Mouse (Mus musculus) forebrain, postnatal 0 days (tissue): Measurements from ENCODE around the gene Cacna2d3. TPM values are rescaled to one million over a fixed set of nuclear protein-coding genes. Genes with fewer than 3 reads are reported as not detected.

Experiments used
- ATAC-seq: fragments of 200-750 bp; cut with Nextera tagmentation; 2 replicates; pipeline ENCODE4 v1.8.0; 2017; ENCODE audit warnings: mild to moderate bottlenecking, moderate library complexity
- DNase-seq: peaks from one replicate; pipeline ENCODE4 v3.0.0-alpha.2; 2015
- H3K27ac ChIP-seq: fragments of 300-500 bp; sonication (generic); 2 replicates; pipeline ENCODE4 v1.5.1; 2014; ENCODE audit warnings: low read depth, mild to moderate bottlenecking, antibody characterized with exemption, low read length, moderate library complexity, mixed read lengths
- H3K27me3 ChIP-seq: fragments of 300-500 bp; sonication (generic); 2 replicates; pipeline ENCODE4 v1.6.1; 2014; ENCODE audit warnings: mild to moderate bottlenecking, low read length, mixed read lengths; ENCODE audit not compliant: insufficient read depth
- H3K36me3 ChIP-seq: fragments of 300-500 bp; sonication (generic); 2 replicates; pipeline ENCODE4 v1.6.1; 2014; ENCODE audit warnings: mild to moderate bottlenecking, moderate library complexity; ENCODE audit not compliant: insufficient read depth
- H3K4me1 ChIP-seq: fragments of 300-500 bp; sonication (generic); 2 replicates; pipeline ENCODE4 v1.6.1; 2014; ENCODE audit warnings: antibody characterized with exemption; ENCODE audit not compliant: insufficient read depth
- H3K4me2 ChIP-seq: fragments of 300-500 bp; sonication (generic); 2 replicates; pipeline ENCODE4 v1.6.1; 2014; ENCODE audit warnings: low read depth, mild to moderate bottlenecking, moderate library complexity
- H3K4me3 ChIP-seq: fragments of 300-500 bp; sonication (generic); 2 replicates; pipeline ENCODE4 v1.5.1; 2014; ENCODE audit warnings: low read depth, low read length, mixed read lengths
- H3K9ac ChIP-seq: fragments of 300-500 bp; sonication (generic); 2 replicates; pipeline ENCODE4 v1.6.1; 2014; ENCODE audit warnings: mild to moderate bottlenecking
- H3K9me3 ChIP-seq: fragments of 300-500 bp; sonication (generic); 2 replicates; pipeline ENCODE4 v1.6.1; 2016; ENCODE audit warnings: low read length
- CTCF ChIP-seq: sonication (generic); IDR thresholded peaks from 2 replicates; pipeline ENCODE4 v1.5.1; 2016; ENCODE audit warnings: antibody characterized with exemption, control low read depth, low read depth
- WGBS: fragments of 180-500 bp; shearing (Covaris S2); extraction: QIAGEN DNeasy Blood & Tissue Kit; methylation state at CpG from one replicate; pipeline ENCODE4 v1.1.7; 2014; 5-methylcytosine and 5-hydroxymethylcytosine counted together
- polyA plus RNA-seq: library from polyadenylated mRNA; unstranded; fragments of >200 nt; fragmentation: Nextera tagmentation; extraction: Ambion mirVana; gene quantifications from 2 replicates; pipeline ENCODE4 v1.2.1, GENCODE M21; 2015
- total RNA-seq: library from RNA; depleted of rRNA; stranded (reverse); fragments of >200 nt; gene quantifications from 2 replicates; pipeline ENCODE4 v1.2.3, GENCODE M21; 2014

Gene Cacna2d3
- total and polyA plus RNA-seq, 2 experiments from 2014 or later = 28.1 to 37.7 TPM

GRCm38 (mm10) chr14:29082171-29082570 lies 639.5 kb downstream of the Cacna2d3 start:
- WGBS = 97% methylated on average over 1 of the region's 1 CpGs
- Histone ChIP-seq H3K27ac (no peak overlapping the region), H3K4me2 (no peak overlapping the region), H3K9me3 (no peaks in the 10 kb centered on the region), H3K4me1 (no peaks in the 10 kb centered on the region), H3K9ac (no peak overlapping the region), H3K27me3 (no peaks in the 10 kb centered on the region), H3K36me3 (no peaks in the 10 kb centered on the region), H3K4me3 (no peak overlapping the region)
- no peak for TF ChIP-seq CTCF
- no peak for DNase-seq
- no peak for ATAC-seq

GRCm38 (mm10) chr14:29080630-29081029 lies 641.0 kb downstream of the Cacna2d3 start:
- Histone ChIP-seq H3K4me1 (no peaks in the 10 kb centered on the region), H3K36me3 (no peaks in the 10 kb centered on the region), H3K9ac (no peak overlapping the region), H3K27ac (no peak overlapping the region), H3K27me3 (no peaks in the 10 kb centered on the region), H3K9me3 (no peaks in the 10 kb centered on the region), H3K4me3 (no peak overlapping the region), H3K4me2 (no peak overlapping the region)
- WGBS = 83% methylated on average over 4 of the region's 4 CpGs
- TF ChIP-seq CTCF = no peak
- ATAC-seq (no peak), DNase-seq (no peak)

- WGBS = 88% methylated on average over 4 of the region's 4 CpGs
- no peak overlapping the region for H3K4me3 ChIP-seq
- ATAC-seq (no peak), DNase-seq (no peak)
- no peak overlapping the region for H3K4me2 ChIP-seq
- no peaks in the 10 kb centered on the region for H3K9me3 ChIP-seq
- no peaks in the 10 kb centered on the region for H3K4me1 ChIP-seq
- no peaks in the 10 kb centered on the region for H3K27me3 ChIP-seq
- no peak for TF ChIP-seq CTCF
- H3K27ac ChIP-seq = no peak overlapping the region
- H3K9ac ChIP-seq = no peak overlapping the region
- no peaks in the 10 kb centered on the region for H3K36me3 ChIP-seq
These were observed 641.4 kb downstream of the Cacna2d3 start for GRCm38 (mm10) chr14:29080228-29080627.

GRCm38 (mm10) chr14:29077418-29077817 lies 644.2 kb downstream of the Cacna2d3 start:
- DNase-seq = no peak
- WGBS = 63% methylated on average over 3 of the region's 3 CpGs
- Histone ChIP-seq H3K27me3 (no peaks in the 10 kb centered on the region), H3K9ac (no peak overlapping the region), H3K4me3 (no peak overlapping the region), H3K4me1 (no peaks in the 10 kb centered on the region), H3K36me3 (no peaks in the 10 kb centered on the region), H3K27ac (no peak overlapping the region), H3K9me3 (no peaks in the 10 kb centered on the region), H3K4me2 (no peak overlapping the region)
- no peak for TF ChIP-seq CTCF
- ATAC-seq = no peak

- H3K36me3 ChIP-seq = no peaks in the 10 kb centered on the region
- no peaks in the 10 kb centered on the region for H3K27me3 ChIP-seq
- no peaks in the 10 kb centered on the region for H3K9me3 ChIP-seq
- no peak overlapping the region for H3K9ac ChIP-seq
- WGBS = 79% methylated on average over 4 of the region's 4 CpGs
- ATAC-seq (no peak), DNase-seq (peak; percentile 35)
- no peak overlapping the region for H3K4me3 ChIP-seq
- no peak overlapping the region for H3K4me2 ChIP-seq
- TF ChIP-seq CTCF = peak; percentile 53
- no peaks in the 10 kb centered on the region for H3K4me1 ChIP-seq
- no peak overlapping the region for H3K27ac ChIP-seq
These were observed 647.9 kb downstream of the Cacna2d3 start for GRCm38 (mm10) chr14:29073747-29074146.

- H3K4me2 ChIP-seq = no peak overlapping the region
- no peaks in the 10 kb centered on the region for H3K27me3 ChIP-seq
- H3K36me3 ChIP-seq = no peaks in the 10 kb centered on the region
- no peak overlapping the region for H3K9ac ChIP-seq
- TF ChIP-seq CTCF = no peak
- no peak overlapping the region for H3K4me3 ChIP-seq
- no peak overlapping the region for H3K27ac ChIP-seq
- DNase-seq (peak; percentile 22), ATAC-seq (no peak)
- WGBS = 82% methylated on average over 2 of the region's 2 CpGs
- no peaks in the 10 kb centered on the region for H3K9me3 ChIP-seq
- H3K4me1 ChIP-seq = no peaks in the 10 kb centered on the region
These were observed 659.0 kb downstream of the Cacna2d3 start for GRCm38 (mm10) chr14:29062676-29063075.

- H3K27me3 ChIP-seq = no peaks in the 10 kb centered on the region
- no peak overlapping the region for H3K27ac ChIP-seq
- ATAC-seq = no peak
- no peaks in the 10 kb centered on the region for H3K9me3 ChIP-seq
- H3K4me2 ChIP-seq = no peak overlapping the region
- no peak overlapping the region for H3K4me3 ChIP-seq
- H3K9ac ChIP-seq = no peak overlapping the region
- no peaks in the 10 kb centered on the region for H3K4me1 ChIP-seq
- TF ChIP-seq CTCF = no peak
- no peak for DNase-seq
- H3K36me3 ChIP-seq = no peaks in the 10 kb centered on the region
- WGBS = 89% methylated on average over 1 of the region's 1 CpGs
These were observed 660.2 kb downstream of the Cacna2d3 start for GRCm38 (mm10) chr14:29061491-29061890.

- ATAC-seq (peak; percentile 32; the same call in 1 of the 2 replicates), DNase-seq (peak; percentile 37)
- H3K27me3 ChIP-seq = no peaks in the 10 kb centered on the region
- H3K9me3 ChIP-seq = no peaks in the 10 kb centered on the region
- no peak overlapping the region for H3K27ac ChIP-seq
- H3K4me2 ChIP-seq = no peak overlapping the region
- H3K9ac ChIP-seq = no peak overlapping the region
- H3K36me3 ChIP-seq = no peaks in the 10 kb centered on the region
- TF ChIP-seq CTCF = no peak
- H3K4me3 ChIP-seq = no peak overlapping the region
- H3K4me1 ChIP-seq = no peaks in the 10 kb centered on the region
These were observed 661.0 kb downstream of the Cacna2d3 start for GRCm38 (mm10) chr14:29060679-29061078.
